Mouse (Mus musculus) liver, embryonic 14.5 days (tissue): ENCODE results near the gene Igdcc3.

Source experiments
- CTCF ChIP-seq: IDR thresholded peaks from 2 replicates; pipeline ENCODE4 v1.5.1; 2016; ENCODE audit warnings: antibody characterized with exemption, low read depth, control low read depth
- EP300 ChIP-seq: IDR thresholded peaks from 2 replicates; pipeline ENCODE4 v1.6.1; 2016; ENCODE audit warnings: antibody characterized with exemption, low read depth

GRCm38 (mm10) chr9:65140491-65140890, 498 bp upstream of the Igdcc3 start:
- TF ChIP-seq CTCF (no peak), EP300 (no peak)
